Mouse (Mus musculus): ENCODE measurements around the gene Cdc34b.
A peak's percentile ranks its signal among the peaks of the same experiment; 100 is the strongest.

Gene Cdc34b

GRCm38 (mm10) chr11:94732773-94733172 lies 8.8 kb upstream of the Cdc34b start:
- no peak for DNase-seq (ENCODE audit: extremely low read depth, insufficient read length, low spot score)

DNA sequence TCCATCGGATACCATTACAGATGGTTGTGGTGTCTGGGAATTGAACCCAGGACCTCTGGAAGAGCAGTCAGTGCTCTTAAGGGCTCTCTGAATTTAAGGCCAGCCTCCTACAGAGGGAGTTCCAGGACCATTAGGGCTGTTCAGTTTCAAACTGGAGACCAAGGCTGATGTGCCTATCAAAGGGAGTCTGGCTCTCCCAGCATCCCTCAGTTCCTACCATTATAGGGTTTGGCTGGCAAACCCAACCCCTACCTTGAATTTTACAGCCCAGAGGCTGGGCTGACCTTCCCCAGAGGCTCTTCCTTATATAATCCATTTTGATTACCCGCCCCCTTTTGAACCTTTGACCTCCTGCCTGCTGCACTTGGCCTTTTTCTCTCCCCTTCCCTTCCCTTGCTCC lies 5.8 kb upstream of the Cdc34b start:
- DNase-seq (ENCODE audit: extremely low read depth, insufficient read length, low spot score), result no peak

GRCm38 (mm10) chr11:94752946-94753713 lies 11.5 kb downstream of the Cdc34b start:
- DNase-seq (ENCODE audit: extremely low read depth, insufficient read length, low spot score), result no peak

- DNase-seq (ENCODE audit: extremely low read depth, insufficient read length, low spot score), result no peak
Measured at GRCm38 (mm10) chr11:94759916-94760315, 18.3 kb downstream of the Cdc34b start.

DNA sequence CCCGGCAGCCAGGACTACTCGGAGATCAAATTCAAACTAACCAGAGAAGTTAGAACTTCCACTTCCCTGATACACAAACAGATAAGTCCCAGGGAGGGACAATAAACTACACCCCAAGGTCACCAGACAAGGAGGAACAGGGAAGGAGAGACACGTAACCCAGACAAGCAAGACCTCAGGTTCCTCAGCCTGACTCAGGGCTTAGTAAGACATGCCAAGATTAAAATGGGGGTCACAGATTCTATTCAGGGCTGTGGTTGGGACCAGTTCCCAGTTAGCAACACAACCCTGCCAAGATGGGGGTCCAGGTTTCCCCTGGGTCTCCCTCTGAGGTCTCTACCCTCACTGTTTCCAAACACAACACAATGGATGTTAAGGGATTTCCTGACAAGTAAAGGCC lies 18.8 kb downstream of the Cdc34b start:
- no peak for DNase-seq (ENCODE audit: extremely low read depth, insufficient read length, low spot score)

- DNase-seq (ENCODE audit: extremely low read depth, insufficient read length, low spot score), result no peak
Measured at GRCm38 (mm10) chr11:94760799-94761198, 19.2 kb downstream of the Cdc34b start.

GRCm38 (mm10) chr11:94762281-94762680 lies 20.7 kb downstream of the Cdc34b start:
- no peak for DNase-seq (ENCODE audit: extremely low read depth, insufficient read length, low spot score)

DNA sequence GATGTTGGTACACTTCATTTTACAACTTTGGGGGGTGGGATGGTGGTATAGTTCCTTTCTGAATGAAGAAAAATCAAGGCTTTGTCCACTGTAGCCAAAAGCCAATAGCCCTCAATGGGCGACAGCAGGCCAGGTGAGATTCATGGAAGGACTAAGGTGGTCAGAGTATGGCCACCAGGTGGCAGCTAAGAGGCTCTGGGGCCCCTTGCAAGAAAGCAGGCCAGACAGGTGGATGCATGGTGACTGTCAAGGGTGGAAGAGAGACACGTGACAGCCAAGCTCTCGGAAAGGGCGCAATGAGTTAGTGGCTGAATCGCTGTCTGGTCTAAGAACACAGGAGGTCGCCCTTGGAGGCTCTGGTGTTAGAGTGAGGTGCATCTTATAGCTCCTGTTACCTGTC lies 21.2 kb downstream of the Cdc34b start:
- DNase-seq (ENCODE audit: extremely low read depth, insufficient read length, low spot score), result no peak

GRCm38 (mm10) chr11:94767241-94767640 lies 25.7 kb downstream of the Cdc34b start:
- DNase-seq (ENCODE audit: extremely low read depth, insufficient read length, low spot score), result no peak

DNA sequence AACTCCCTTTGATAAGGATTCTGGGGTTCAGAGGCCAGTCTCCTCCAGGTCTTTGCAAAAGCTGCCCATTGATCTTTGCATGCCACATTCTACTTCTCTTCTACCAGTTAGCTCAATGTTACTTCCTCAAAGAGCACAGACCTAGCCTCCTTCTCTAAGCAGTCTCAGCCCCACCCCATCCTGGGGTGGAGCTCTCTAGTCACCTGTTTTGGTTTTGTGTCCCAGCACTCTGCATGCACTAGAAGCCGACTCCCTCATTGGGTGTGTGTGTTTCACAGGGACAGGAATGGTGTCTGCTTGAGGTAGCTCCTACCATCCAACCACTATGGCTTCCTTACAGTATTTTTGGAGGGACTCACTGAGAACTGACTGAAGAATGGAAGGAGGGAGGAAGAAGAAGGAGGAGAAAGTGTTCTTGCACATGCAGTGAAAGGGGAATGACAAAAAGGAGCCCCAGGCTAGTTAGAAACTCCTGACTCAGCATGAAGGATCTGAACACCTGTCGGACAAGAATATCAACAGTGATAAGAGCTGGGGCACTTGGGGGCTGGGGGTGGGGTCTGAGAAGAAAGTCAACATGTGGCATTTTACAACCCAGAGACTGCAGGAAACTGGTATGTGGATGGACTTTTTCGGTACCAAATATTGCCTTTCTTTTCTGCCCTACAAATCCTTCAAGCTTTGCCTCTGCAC lies 30.9 kb downstream of the Cdc34b start:
- no peak for DNase-seq (ENCODE audit: extremely low read depth, insufficient read length, low spot score)

- DNase-seq (ENCODE audit: extremely low read depth, insufficient read length, low spot score), result no peak
Measured at GRCm38 (mm10) chr11:94773851-94774250, 32.3 kb downstream of the Cdc34b start.

DNA sequence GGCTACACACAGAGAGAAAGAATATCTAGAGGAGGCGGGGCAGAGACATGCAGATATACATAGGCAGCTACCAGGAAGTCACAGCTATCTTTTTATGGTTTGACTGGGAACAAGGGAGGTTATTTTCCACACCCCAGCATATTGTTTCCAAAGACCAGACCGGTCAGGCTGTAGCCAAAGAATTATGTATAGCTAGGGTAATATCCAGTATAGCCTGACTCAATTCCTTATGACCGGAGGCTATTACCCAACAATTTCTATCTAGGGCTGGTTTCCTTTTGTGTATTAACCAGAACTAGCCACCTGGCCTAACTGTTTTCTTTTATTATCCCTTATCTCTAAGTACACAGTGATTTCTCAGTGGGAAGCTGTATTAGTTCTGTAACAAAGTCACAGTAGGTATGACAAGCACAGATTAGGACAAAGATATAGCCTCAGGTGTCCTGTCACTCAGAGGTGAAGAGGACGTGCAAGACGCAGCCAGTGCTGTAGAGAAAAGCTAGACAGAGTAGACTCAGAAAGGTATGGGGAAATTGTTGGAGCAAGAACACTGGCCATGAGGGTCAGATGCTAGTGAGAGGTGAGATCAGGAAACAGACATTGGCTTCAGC lies 33.4 kb downstream of the Cdc34b start:
- no peak for DNase-seq (ENCODE audit: extremely low read depth, insufficient read length, low spot score)

GRCm38 (mm10) chr11:94782603-94783002 lies 41.0 kb downstream of the Cdc34b start, which contains the start of gene Tmem92:
Tmem92 (minus strand) TSS chr11:94782703.
- DNase-seq (ENCODE audit: extremely low read depth, insufficient read length, low spot score), result no peak

DNA sequence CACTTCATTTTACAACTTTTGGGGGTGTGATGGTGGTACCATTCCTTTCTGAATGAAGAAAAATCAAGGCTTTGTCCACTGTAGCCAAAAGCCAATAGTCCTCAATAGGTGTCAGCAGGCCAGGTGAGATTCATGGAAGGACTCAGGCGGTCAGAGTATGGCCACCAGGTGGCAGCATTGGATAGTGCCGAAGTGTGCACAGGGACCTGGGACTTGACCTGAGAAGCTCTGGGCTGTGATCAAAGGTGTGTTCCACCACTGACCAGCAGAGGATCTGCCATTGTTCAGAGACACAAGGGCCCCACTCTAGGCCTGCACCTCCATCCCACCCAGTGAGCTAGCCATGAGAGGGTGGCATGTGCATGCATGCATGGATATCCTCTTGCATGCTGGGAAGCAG lies 43.7 kb downstream of the Cdc34b start:
- peak; percentile 16 for DNase-seq (ENCODE audit: extremely low read depth, insufficient read length, low spot score)

DNA sequence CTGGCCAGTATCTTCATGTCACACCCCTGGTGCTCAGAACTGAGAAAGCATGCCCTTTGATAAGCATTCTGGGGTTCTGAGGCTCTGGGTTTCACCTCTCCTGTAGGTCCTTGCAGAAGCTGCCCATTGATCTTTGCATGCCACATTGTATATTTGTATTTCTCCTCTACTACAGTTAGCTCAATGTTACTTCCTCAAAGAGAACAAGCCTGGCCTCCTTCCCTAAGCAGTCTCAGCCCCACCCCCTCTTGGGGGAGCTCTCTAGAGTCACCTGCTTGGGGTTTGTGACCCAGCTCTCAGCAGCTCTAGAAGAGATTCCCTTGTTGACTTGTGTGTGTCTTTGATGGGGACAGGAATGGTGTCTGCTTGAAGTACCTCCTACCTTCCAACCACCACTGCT lies 50.1 kb downstream of the Cdc34b start:
- no peak for DNase-seq (ENCODE audit: extremely low read depth, insufficient read length, low spot score)

All from 3134 (cell line).